Mouse (Mus musculus) thymus, adult 2 months (tissue): ENCODE data around the gene Cdhr3.

Experiments used
- CTCF ChIP-seq: fragments of 200-500 bp; IDR thresholded peaks from 2 replicates; pipeline ENCODE4 v1.5.1; 2012; ENCODE audit warnings: mild to moderate bottlenecking, control low read depth, low read length, moderate library complexity, borderline replicate concordance; ENCODE audit not compliant: control insufficient read depth, poor library complexity, insufficient read depth; ENCODE audit errors: extremely low read depth
- POLR2A ChIP-seq: fragments of 200-500 bp; IDR thresholded peaks from 2 replicates; pipeline ENCODE4 v1.6.1; 2012; ENCODE audit warnings: mild to moderate bottlenecking, low read length, control low read depth, moderate library complexity; ENCODE audit not compliant: control insufficient read depth, poor library complexity, insufficient read depth; ENCODE audit errors: extremely low read depth

GRCm38 (mm10) chr12:33083362-33083761 lies 9.3 kb downstream of the Cdhr3 start:
- TF ChIP-seq POLR2A (no peak), CTCF (no peak)
